Mouse (Mus musculus) CD4-positive, CD25-positive, alpha-beta regulatory T cell, adult 2 months (primary cell): Measurements from ENCODE around the gene Col9a3.

Source experiments
- DNase-seq: peaks from one replicate; pipeline ENCODE4 v3.0.0-alpha.2; 2012; ENCODE audit warnings: low read depth, low spot score

Gene Col9a3

DNA sequence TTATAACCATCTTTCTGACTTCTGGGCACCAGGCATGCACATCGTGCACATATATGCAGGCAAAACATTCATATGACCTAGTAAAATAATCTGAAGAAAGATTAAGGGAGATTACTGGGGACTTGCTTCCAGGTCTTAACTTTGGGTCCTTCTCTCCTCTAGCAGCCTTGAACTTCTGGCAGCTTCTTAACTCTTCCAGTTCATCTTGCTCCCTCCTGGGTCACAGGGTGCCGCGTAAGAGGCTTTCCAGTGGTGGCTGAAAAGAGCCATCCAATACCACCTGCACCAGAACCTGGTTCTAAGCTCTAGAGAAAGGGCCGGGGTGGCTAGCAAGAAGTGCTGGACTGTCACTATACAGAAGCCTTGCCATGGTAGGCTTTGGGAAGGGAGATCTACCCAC, at the start of gene Col9a3:
TSS of gene Col9a3 (plus strand) at position 301 of the 400 bp plus-strand sequence.
- no peak for DNase-seq

DNA sequence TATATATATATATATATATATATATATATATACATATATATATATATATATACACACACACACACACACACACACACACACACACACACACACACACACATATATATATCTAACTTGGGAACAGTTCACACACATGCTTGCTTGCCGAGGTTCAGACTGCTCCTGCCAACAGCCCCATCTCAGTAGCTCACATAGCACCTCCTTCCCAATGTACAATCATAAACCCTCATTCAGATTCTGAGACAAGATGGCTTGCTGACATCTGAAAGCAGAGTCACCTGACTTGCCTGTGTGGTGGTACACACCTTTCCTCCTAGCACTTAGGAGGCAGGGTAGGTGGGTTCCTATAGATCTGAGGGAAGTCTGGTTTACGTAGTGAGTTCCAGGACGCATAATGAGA, 45.2 kb upstream of the Col9a3 start:
- DNase-seq, result no peak

DNA sequence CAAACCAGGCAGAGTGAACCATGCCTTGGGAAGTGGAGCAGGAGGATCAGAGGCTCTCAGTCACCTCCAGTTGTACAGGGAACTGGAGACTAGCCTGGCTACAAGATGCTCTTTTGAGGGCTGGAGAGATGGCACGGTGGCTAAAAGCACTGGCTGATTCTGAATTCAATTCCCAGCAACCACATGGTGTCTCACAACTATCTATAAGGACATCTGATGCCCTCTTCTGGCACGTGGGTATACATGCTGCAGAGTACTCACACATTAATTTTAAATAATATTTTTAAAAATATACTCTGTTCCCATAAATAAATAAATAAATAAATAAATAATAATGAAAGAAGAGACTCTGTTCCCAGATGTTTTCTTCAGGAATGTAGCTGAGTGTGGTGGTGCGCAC, 42.4 kb upstream of the Col9a3 start:
- DNase-seq, result no peak

DNA sequence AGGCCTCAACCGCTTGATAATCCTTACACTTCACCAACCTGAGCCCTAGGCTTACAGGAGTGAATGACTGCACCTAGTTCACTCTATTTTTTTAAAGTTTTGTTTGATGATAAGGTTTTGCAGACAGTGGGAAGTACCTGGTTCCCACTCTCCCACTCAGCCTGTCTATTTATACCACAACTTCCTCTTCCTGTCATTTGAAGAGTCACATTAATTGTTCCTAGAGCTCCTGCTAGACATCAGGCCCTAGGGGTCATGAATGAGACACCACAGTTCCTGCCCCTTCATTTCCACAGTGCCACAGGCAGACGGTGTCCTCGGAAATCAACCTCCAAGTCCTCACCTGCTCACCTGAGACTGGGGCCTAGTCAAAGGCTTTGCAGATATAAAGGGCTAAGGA, 41.1 kb upstream of the Col9a3 start:
- no peak for DNase-seq

DNA sequence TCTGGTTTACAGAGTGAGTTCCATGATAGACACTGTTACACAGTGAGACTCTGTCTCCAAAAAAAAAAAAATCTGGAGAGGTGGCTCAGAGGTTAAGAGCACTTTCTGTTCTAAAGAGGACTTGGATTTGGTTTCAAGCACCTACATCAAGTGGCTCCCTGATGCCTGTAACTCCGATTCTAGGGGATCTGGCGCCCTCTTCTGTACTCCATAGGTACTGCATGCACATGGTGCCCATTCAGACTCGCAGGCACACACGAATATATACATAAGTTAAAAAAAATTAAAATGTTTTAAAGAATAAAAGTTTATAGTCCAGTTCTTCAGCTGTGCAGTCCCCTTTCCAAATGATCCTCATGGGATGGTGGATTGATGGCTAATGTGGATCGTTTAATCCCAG, 37.3 kb upstream of the Col9a3 start:
- peak; percentile 39 for DNase-seq

DNA sequence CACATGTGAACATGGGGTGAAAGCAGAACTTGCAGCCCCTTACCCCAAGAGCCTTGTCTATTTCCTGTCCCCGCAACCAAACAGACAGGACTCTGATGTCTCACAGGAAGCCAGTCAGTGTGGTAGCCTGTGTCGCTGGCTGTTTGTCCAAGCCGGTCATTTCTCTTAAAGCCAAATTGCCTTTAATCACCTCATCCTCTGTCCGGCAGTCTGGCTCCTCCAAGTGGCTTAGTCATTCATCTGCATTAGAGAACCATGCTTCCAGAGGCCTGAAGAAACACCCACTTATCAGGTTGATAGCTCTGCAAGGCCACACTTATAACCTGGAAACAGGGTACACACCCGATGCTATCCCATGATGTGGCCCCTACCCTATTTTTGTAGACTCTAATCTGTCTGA, 35.4 kb upstream of the Col9a3 start:
- no peak for DNase-seq

DNA sequence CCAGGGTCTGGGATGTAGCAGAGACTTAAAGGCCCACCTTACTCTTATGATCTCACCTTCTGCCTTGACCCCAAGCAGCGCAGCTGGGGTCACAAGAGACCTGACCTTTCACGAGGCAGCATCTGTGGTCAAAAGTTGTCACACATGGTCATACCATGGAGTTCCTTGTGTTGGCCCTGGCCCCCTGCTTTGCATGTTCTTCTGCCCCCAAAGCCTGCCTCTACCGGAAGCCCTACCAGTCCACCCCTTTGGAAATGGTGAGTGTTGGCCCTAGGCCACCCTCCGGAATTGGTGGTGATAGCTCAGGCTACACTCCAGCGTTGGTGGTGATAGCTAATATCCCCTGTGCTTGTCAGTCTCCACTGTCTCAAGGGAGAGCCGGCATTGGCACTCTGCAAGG, 34.3 kb upstream of the Col9a3 start:
- DNase-seq, result no peak

DNA sequence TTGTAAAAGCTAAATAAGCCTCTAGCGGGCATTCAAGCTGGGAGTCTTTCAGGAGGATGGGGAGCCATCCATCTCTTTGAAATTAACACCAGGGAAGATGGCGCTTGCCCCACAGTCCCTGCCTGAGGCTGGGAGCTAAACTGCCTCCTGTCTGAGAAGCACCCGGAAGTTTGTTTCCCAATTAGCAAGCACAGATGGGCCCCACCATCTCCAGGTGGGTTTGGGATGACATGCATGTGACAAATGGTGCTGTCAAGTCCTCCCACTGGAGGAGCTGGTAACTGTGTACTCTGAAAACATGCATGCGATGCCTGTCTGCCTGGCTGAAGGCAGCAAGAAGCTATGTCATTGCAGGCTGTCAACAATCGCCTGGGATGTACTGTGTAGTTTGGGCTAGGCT, 33.7 kb upstream of the Col9a3 start:
- DNase-seq, result no peak

DNA sequence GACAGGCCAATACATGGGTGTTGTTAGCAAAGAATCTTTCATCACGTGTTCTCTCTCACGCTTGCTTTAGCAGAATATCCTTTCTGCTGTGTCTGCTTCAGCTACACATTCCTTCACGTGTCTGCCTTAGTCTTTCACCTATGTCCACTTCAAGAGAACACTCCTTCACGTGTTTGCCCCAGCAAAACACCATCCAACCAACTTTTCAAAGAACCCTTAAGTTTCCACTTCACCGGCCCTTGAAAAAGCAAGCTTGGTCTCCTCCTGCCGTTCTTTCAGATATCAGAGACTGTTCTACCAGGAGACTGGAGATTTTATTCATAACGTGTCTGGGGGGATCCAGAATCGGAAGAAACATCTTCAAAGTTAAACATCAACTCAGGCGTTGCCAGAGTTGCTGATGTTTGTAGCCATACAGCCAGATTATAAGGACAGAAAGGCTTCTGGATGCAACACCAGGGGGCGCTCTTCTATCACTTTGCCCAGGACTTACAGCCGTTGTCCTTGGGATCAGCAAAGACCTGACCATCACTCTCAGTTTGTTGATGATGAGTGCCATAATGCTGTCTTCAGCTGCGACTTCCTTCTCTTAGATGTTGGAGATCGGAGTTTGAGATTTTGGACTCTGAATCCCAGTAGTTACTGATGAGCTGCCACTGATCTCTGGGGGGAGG, 31.2 kb upstream of the Col9a3 start:
- peak; percentile 85 for DNase-seq

DNA sequence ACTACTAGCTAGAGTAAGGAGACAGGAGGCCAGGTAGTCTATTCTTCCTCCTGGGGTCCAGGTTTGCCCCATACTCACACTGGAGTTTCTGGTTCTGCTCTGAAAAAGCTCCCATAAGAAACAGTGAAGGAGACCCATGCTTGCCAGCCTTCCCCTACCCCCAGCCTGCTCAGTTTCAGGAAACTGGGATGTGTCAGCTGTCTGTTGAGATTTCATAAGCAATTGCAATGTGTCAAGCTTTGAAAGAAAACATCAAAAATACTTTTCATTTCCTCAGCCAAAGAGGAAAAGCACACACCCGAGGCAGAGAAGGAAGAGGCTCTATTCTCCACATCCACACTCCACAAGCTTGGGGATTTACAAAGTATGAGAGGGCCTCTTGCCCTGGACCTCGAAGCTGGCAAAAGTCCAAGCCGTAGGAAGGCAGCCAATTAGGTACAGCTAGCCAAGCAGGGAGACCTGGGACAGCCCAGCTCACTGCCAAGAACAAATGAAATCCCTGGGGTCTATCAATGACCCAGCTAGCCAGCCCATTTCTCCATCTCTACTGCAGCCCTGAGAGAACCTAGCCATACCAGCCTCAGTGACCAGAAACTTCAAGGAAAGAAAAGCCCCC, 28.5 kb upstream of the Col9a3 start:
- no peak for DNase-seq

DNA sequence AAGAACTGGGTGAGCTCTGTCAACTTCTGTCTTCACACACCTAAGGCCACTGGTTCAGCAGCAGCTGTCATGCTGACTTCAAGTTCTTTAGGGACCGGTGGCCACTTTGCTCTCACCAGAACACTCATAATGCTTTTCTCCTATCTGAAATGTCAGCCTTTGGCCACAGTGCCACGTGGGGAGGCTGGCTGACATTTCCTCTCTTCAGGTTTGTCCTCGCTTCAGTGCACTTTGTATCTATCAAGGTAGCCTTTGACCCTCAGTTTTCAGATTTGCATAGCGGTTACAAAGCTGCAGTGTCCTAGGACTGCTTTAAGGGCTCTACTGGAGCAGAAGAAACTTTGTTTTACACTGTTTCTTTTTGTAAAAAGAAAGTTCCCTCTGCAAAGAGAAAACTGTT, 21.1 kb upstream of the Col9a3 start:
- DNase-seq, result no peak

DNA sequence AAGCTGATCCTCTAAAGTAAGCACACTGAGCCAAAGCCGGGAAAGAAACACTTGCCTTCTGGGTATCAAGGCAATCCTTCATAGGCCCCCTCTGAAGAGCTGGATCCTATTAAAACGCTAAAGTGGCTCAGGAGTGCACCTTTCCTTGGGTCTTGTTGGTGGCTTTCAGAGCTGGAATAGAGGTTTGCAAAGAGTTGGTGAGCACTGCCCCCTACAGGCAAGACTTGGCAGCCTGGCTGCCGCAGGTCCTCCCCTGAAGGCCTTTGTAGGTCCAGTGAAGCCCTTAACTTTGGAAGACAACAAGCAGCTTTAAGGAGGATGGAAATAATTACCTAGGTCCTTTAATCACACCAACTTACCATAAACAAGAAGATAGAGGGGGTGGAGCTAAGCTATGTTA, 18.9 kb upstream of the Col9a3 start:
- DNase-seq, result peak; percentile 87

DNA sequence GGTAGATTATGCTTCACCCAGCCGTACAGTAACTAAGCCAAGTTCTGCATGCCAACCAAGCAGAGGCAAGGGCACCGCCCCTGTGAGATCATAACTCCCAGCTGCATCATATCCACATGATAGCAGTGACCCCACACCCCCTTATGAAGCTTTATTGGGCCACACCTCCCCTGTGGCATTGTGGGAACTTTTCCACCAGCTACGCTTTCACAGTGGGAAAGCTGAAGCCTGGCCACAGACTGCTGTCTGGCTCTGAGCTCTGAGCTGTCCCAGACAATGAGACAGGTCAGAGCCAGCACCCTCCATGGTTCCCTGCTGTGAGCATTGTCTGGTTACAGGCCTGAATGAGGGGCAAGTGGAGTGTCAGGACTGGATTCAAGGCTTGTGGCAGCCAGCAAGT, 16.6 kb upstream of the Col9a3 start, which contains the start of gene Mrgbp:
TSS of gene Mrgbp (plus strand) at position 303 of the 400 bp plus-strand sequence.
- no peak for DNase-seq

DNA sequence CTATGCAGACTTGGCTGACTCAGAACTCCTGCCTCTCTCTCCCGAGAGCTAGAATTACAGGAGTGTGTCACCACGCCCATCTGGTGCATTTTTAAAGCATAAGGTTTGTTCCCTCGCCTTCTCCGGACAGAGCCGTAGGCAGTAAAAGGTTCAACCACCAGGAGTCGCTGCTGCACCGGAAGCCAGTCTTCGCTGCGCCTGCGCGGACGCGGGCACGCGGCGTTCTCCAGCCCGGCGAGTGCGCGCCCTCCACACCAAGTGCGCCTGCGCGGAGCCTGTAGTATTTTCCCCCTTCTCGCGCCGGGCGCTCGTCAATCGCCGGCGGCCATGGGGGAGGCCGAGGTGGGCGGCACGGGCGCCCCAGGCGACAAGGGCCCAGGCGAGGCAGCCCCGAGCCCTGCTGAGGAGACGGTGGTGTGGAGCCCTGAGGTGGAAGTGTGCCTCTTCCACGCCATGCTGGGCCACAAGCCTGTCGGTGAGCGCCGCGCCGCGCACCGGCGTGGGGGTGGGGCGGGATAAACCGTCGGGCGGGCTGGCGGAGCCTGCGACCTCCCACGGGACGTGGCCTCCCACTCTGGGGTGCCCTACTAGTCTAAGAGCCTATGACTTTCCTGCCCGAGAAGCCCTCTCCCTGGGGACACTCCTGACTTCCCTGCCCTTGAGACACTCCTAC, 15.0 kb upstream of the Col9a3 start:
- DNase-seq, result peak; percentile 98

DNA sequence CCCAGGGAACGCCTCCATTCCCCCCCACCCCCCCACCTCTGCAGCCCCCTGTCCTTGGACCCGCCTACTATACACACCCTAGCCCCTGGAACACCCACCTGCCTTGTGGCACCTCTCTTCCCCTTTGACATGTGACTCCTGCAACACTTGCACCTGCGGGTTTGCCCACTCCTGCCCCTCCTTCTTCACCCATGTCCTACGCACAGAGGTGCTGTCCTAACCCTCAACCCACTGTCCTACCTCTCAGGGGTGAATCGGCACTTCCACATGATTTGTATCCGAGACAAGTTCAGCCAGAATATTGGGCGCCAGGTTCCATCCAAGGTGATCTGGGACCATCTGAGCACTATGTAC, 14.5 kb upstream of the Col9a3 start:
- peak; percentile 41 for DNase-seq

DNA sequence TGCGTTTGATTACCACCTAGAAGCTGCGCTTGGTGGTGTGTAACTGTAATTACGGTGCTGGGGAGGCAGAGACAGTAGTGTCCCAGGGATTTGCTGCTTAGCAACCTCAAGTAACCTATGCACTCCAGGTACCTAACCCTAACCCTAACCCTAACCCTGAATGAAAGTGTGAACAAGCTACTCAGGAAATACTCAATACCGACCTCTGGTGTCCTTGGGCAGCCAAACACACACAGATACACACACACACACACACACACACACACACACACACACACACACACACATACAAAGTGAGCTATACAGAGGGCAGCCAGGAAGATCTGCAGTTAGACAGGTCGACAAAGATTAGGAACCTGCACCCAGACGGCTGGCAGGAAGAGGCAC, 8.9 kb upstream of the Col9a3 start:
- DNase-seq, result peak; percentile 64

DNA sequence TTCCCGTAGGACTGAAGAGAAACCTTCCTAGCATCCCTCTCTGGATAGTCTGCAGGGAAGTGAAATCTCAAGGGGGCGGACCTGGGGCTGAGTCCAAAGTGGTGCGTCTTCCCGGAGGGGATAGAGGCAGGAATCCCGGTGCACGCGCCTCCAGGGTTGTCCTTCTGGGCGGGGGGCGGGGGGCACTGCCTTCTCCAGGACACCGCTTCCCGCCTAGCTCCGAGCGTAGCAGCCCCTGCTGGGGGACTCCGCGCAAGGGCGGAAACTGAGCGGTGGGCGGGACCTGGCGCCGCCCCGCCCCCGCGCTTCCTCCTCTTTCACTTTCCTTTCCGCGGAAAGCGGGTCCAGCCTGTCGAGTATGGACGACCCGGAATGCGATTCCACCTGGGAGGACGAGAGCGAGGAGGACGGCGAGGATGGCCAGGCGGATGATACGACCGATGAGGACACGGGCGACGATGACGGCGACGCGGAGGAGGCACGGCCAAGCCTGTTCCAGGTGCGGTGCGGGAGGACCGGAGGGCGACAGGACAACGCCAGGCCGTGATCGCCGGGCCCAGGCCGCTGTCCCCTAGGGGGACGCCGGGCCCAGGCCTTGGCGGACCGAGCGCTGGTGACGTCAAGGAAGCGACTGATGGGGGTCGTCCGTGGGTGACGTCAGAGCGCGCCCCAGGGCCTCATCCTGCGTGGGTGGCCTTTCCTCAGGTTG, 8.3 kb upstream of the Col9a3 start, which contains the start of gene Ogfr:
TSS of gene Ogfr (plus strand) at position 123 of the 709 bp plus-strand sequence.
- DNase-seq, result peak; percentile 93

DNA sequence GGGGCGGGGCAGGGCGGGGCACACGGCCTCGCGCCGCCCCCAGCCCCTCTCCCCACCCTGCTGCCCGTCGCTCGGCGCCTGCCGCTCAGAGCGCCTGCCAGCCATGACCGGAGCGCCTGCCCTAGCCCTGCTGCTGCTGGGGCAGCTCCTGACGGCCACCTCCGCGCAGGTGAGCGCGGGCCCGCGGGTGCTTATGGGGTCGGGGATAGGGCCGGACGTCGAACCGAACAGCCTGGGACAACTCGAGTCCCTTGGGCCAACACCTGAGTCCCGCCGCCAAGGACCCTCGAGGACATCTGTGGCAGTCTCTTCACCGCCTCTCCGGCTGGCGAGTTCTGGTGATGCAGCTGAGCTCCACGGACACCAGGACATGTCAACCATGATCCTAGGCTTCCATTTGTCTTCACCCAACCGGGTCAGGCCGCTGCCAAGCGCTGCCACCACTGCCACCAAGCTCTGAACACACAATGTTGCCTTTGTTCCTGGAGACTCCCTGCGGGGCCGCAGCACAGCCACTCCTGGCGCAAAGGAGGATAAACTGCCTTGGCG, 641 bp downstream of the Col9a3 start:
- DNase-seq, result no peak

DNA sequence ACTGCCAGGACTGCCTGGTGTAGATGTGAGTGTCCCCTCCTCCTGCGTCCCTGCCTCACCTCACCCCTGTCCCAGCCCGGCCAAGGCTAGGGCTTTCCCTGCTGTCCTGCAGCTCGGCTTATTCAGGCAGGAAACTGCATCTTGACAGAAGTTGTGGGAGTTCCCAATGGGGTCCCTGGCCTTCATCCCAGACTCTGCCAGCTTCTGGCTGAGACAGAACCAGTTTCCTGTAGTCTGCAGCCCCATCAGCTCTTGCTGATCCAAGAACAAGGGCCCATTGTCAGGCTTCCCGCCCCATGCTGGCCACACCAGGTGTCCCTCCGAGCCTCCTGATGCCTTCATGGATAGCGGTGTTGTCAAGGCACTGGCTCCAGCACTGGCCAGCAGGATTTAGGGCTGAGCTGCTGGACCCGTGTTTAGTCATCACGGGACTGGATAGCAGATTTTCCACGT, 3.0 kb downstream of the Col9a3 start:
- no peak for DNase-seq

DNA sequence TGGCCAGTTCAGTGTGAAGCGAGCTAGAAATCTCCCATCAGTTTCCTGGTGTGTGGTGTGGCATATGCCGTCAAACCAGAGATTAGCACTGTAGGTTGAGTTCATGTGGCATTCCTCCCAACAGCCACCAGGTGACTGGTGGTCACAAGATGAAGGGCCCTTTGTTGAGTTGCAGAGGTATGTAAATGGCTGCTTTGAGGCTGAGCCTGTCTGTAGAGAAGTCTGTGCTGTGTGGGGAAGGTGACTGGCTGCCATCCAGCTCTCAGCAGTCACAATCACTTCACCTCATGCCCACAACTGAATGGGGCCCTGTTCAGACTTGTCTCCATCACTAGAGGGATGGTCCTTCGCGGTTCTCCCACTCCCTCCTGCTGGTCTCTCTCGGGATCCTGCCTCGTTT, 7.2 kb downstream of the Col9a3 start:
- DNase-seq, result no peak

DNA sequence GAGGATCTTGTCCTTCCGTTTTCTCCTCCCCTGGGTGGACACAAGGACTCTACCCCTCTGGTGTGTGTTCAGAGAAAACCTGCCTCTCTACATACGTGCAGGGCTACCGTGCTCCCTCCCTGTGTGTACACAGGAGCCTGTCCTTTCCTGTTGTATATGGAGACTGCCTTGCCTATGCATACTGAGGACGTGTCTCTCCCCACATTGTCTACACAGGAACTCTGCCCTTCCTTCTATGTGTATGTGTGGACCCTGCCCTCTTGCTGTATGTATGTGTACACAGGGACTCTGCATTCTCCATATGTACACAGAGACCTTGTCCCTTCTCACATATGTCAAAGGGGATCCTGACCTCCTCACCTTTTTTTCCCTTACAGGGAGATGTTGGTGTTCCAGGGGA, 12.7 kb downstream of the Col9a3 start:
- DNase-seq, result no peak

DNA sequence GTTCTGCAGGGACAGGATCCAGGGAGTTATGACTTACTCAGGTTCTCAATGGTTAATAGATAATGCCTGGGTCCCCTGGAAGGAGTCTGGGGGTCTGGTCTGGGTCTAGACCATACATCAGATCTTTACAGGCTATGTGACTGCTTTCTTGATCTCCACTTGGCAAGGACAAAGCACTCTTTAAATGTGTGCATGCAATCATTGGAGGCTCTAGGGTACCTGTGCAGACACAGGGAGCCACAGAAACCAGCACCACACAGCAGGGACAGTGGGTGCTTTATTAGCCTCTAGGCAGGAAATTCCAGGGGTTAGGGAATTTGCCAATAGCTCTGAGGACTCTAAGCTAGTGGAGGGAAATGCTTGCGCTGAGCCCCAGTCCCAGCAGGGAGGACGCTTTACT, 14.3 kb downstream of the Col9a3 start:
- no peak for DNase-seq
